Comparison of ENCODE assay signal across 6 mouse cellular contexts in the genomic region with DNA sequence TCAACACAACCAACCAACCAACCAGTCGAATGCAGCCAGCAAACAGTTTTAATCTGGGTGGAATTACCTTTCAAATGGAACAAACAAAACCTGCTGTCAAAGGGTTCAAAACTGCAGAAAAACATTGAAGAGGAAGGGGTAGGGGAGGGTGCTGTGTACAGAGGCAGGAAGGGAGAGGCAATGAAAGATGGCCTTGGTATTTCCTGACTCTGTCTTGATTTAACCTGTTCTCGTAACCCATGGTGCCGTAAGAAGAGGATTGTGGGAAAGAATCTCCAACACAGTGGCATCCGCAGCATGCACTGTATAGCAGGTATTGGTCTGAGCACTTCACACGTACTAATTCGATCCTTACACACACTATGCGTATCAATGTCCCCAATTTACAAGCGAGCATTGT.
"Had no signal": no experiment of that assay in that cellular context is flagged by ENCODE, and none has a peak within 500 bp of the region (broad histone marks: within the 10 kb centered on the region; RNA-seq: fewer than 3 reads in every experiment).

No protein-coding gene starts in this region.

- ATAC-seq: midbrain, embryonic 13.5 days had no signal

- DNase-seq: lung, adult 18-20 months; retina, postnatal 1 day; right cerebral cortex, postnatal 4 days; spleen, adult 18-20 months; thymus, adult 18-20 months had no signal
